Mouse (Mus musculus) hindbrain, embryonic 10.5 days (tissue): Measurements from ENCODE around the gene Sipa1l2. TPM values are rescaled to one million over a fixed set of nuclear protein-coding genes. Genes with fewer than 3 reads are reported as not detected.

Experiments
- DNase-seq: peaks from one replicate; pipeline ENCODE4 v3.0.0-alpha.2; 2017; ENCODE audit warnings: low spot score
- H3K27ac ChIP-seq: fragments of 300-500 bp; sonication (generic); 2 replicates; pipeline ENCODE4 v1.5.1; 2016; ENCODE audit warnings: mild to moderate bottlenecking, moderate library complexity
- H3K27me3 ChIP-seq: fragments of 300-500 bp; sonication (generic); 2 replicates; pipeline ENCODE4 v1.6.1; 2016; ENCODE audit warnings: mild to moderate bottlenecking; ENCODE audit not compliant: poor library complexity, insufficient read depth, severe bottlenecking
- H3K36me3 ChIP-seq: fragments of 300-500 bp; sonication (generic); 2 replicates; pipeline ENCODE4 v1.6.1; 2016; ENCODE audit warnings: mild to moderate bottlenecking, moderate library complexity
- H3K4me1 ChIP-seq: fragments of 300-500 bp; sonication (generic); replicated peaks from 2 replicates; pipeline ENCODE4 v1.6.1; 2016; ENCODE audit warnings: mild to moderate bottlenecking
- H3K4me3 ChIP-seq: fragments of 300-500 bp; sonication (generic); 2 replicates; pipeline ENCODE4 v1.5.1; 2016; ENCODE audit warnings: mild to moderate bottlenecking, moderate library complexity
- H3K9me3 ChIP-seq: fragments of 300-500 bp; sonication (generic); 2 replicates; pipeline ENCODE4 v1.6.1; 2016; ENCODE audit warnings: mild to moderate bottlenecking, moderate library complexity
- WGBS: fragments of 180-500 bp; shearing (Covaris S2); methylation state at CpG from one replicate; pipeline ENCODE4 v1.1.7; 2016; 5-methylcytosine and 5-hydroxymethylcytosine counted together
- polyA plus RNA-seq: library from polyadenylated mRNA; unstranded; fragments of >200 nt; fragmentation: Nextera tagmentation; extraction: Ambion mirVana; gene quantifications from 2 replicates; pipeline ENCODE4 v1.2.1, GENCODE M21; 2016

Gene Sipa1l2
- 13.9 and 20.1 TPM in 2 replicates for polyA plus RNA-seq

GRCm38 (mm10) chr8:125569533-125570365 lies at the start of gene Sipa1l2:
Gene Sipa1l2, minus strand, starts transcription at chr8:125569808.
- Histone ChIP-seq H3K36me3 (no peaks in the 10 kb centered on the region), H3K27ac (peak within 1 kb of the TSS; percentile 93), H3K27me3 (peaks cover 21% of the 10 kb centered on the region), H3K9me3 (no peaks in the 10 kb centered on the region), H3K4me1 (peaks cover 40% of the 10 kb centered on the region), H3K4me3 (peak within 1 kb of the TSS; percentile 85)
- DNase-seq = peak; percentile 99
- WGBS = under 1% methylated on average over 128 of the region's 129 CpGs

GRCm38 (mm10) chr8:125618543-125619335 lies 49.1 kb upstream of the Sipa1l2 start:
- H3K4me1 ChIP-seq = peaks cover 35% of the 10 kb centered on the region
- no peak for DNase-seq
- no peak overlapping the region for H3K4me3 ChIP-seq
- H3K36me3 ChIP-seq = no peaks in the 10 kb centered on the region
- no peaks in the 10 kb centered on the region for H3K9me3 ChIP-seq
- H3K27ac ChIP-seq = peak overlapping the region; percentile 37
- WGBS = 82% methylated on average over 16 of the region's 16 CpGs
- H3K27me3 ChIP-seq = no peaks in the 10 kb centered on the region

- 81% methylated on average over 5 of the region's 5 CpGs for WGBS
- Histone ChIP-seq H3K4me3 (no peak overlapping the region), H3K36me3 (no peaks in the 10 kb centered on the region), H3K27me3 (no peaks in the 10 kb centered on the region), H3K4me1 (peaks cover 25% of the 10 kb centered on the region), H3K27ac (no peak overlapping the region), H3K9me3 (no peaks in the 10 kb centered on the region)
- no peak for DNase-seq
Observed at GRCm38 (mm10) chr8:125616935-125617334, 47.3 kb upstream of the Sipa1l2 start.

GRCm38 (mm10) chr8:125616039-125616438 lies 46.4 kb upstream of the Sipa1l2 start:
- no peak for DNase-seq
- Histone ChIP-seq H3K36me3 (no peaks in the 10 kb centered on the region), H3K9me3 (no peaks in the 10 kb centered on the region), H3K4me3 (no peak overlapping the region), H3K27ac (no peak overlapping the region), H3K27me3 (no peaks in the 10 kb centered on the region), H3K4me1 (peaks cover 25% of the 10 kb centered on the region)
- WGBS = 87% methylated on average over 3 of the region's 3 CpGs

- no peaks in the 10 kb centered on the region for H3K27me3 ChIP-seq
- H3K4me1 ChIP-seq = 0 out of 2 replicates have a peak, but pooled peaks cover 1% of the 10 kb centered on the region
- no peak for DNase-seq
- no peaks in the 10 kb centered on the region for H3K9me3 ChIP-seq
- H3K36me3 ChIP-seq = no peaks in the 10 kb centered on the region
- H3K27ac ChIP-seq = no peak overlapping the region
- H3K4me3 ChIP-seq = no peak overlapping the region
- WGBS = 93% methylated on average over 2 of the region's 2 CpGs
Observed at GRCm38 (mm10) chr8:125613552-125613951, 43.9 kb upstream of the Sipa1l2 start.

GRCm38 (mm10) chr8:125611799-125612560 lies 42.4 kb upstream of the Sipa1l2 start:
- H3K4me1 ChIP-seq = no peaks in the 10 kb centered on the region
- H3K27me3 ChIP-seq = no peaks in the 10 kb centered on the region
- H3K4me3 ChIP-seq = no peak overlapping the region
- no peak for DNase-seq
- H3K36me3 ChIP-seq = no peaks in the 10 kb centered on the region
- 85% methylated on average over 21 of the region's 21 CpGs for WGBS
- no peaks in the 10 kb centered on the region for H3K9me3 ChIP-seq
- no peak overlapping the region for H3K27ac ChIP-seq

GRCm38 (mm10) chr8:125611024-125611798 lies 41.6 kb upstream of the Sipa1l2 start:
- H3K36me3 ChIP-seq = no peaks in the 10 kb centered on the region
- no peak for DNase-seq
- H3K4me1 ChIP-seq = no peaks in the 10 kb centered on the region
- no peaks in the 10 kb centered on the region for H3K27me3 ChIP-seq
- no peak overlapping the region for H3K27ac ChIP-seq
- H3K9me3 ChIP-seq = no peaks in the 10 kb centered on the region
- no peak overlapping the region for H3K4me3 ChIP-seq
- WGBS = 90% methylated on average over 10 of the region's 10 CpGs

GRCm38 (mm10) chr8:125609737-125610136 lies 40.1 kb upstream of the Sipa1l2 start:
- 88% methylated on average over 6 of the region's 6 CpGs for whole genome bisulfite sequencing

GRCm38 (mm10) chr8:125607714-125608223 lies 38.2 kb upstream of the Sipa1l2 start:
- Histone ChIP-seq H3K4me3 (no peak overlapping the region), H3K9me3 (no peaks in the 10 kb centered on the region)
- WGBS = 87% methylated on average over 4 of the region's 4 CpGs

More at GRCm38 (mm10) chr8:125609737-125610136, 40.1 kb upstream of the Sipa1l2 start:
- DNase-seq = no peak
- Histone ChIP-seq H3K36me3 (no peaks in the 10 kb centered on the region), H3K27me3 (no peaks in the 10 kb centered on the region), H3K4me3 (no peak overlapping the region), H3K4me1 (no peaks in the 10 kb centered on the region), H3K27ac (no peak overlapping the region), H3K9me3 (no peaks in the 10 kb centered on the region)

GRCm38 (mm10) chr8:125606937-125607336 lies 37.3 kb upstream of the Sipa1l2 start:
- Histone ChIP-seq H3K27me3 (no peaks in the 10 kb centered on the region), H3K36me3 (no peaks in the 10 kb centered on the region), H3K4me3 (no peak overlapping the region), H3K27ac (no peak overlapping the region), H3K9me3 (no peaks in the 10 kb centered on the region), H3K4me1 (no peaks in the 10 kb centered on the region)
- WGBS = 69% methylated on average over 3 of the region's 3 CpGs
- no peak for DNase-seq

More at GRCm38 (mm10) chr8:125607714-125608223, 38.2 kb upstream of the Sipa1l2 start:
- H3K4me1 ChIP-seq = no peaks in the 10 kb centered on the region
- no peak overlapping the region for H3K27ac ChIP-seq
- DNase-seq = no peak
- H3K36me3 ChIP-seq = no peaks in the 10 kb centered on the region
- no peaks in the 10 kb centered on the region for H3K27me3 ChIP-seq

GRCm38 (mm10) chr8:125604817-125605512 lies 35.4 kb upstream of the Sipa1l2 start:
- no peaks in the 10 kb centered on the region for H3K36me3 ChIP-seq
- no peaks in the 10 kb centered on the region for H3K27me3 ChIP-seq
- 0 out of 2 replicates have a peak, but pooled peaks cover 6% of the 10 kb centered on the region for H3K4me1 ChIP-seq
- H3K9me3 ChIP-seq = no peaks in the 10 kb centered on the region
- DNase-seq = no peak
- WGBS = 87% methylated on average over 8 of the region's 8 CpGs
- 0 out of 2 replicates have a peak overlapping the region, but pooled peaks have one; percentile 29 for H3K27ac ChIP-seq
- no peak overlapping the region for H3K4me3 ChIP-seq
